Mouse (Mus musculus) B cell, adult 2 months (primary cell): ENCODE measurements around the gene Ten1.

Experiments used
- DNase-seq, 2 experiments: peaks; one replicate each; pipeline ENCODE4 v3.0.0; 2022

The Ten1 gene

GRCm38 (mm10) chr11:116197584-116197906, 1.1 kb upstream of the Ten1 start:
- no peak for DNase-seq

GRCm38 (mm10) chr11:116198132-116198531, 523 bp upstream of the Ten1 start:
- DNase-seq, result no peak

- DNase-seq, result no peak
Observed at GRCm38 (mm10) chr11:116201151-116201550, 2.5 kb downstream of the Ten1 start.

- DNase-seq, result no peak
Observed at GRCm38 (mm10) chr11:116203150-116203549, 4.5 kb downstream of the Ten1 start.

- DNase-seq, result no peak
Observed at GRCm38 (mm10) chr11:116206678-116207077, 8.0 kb downstream of the Ten1 start.

GRCm38 (mm10) chr11:116208660-116209059, 10.0 kb downstream of the Ten1 start:
- no peak for DNase-seq

- DNase-seq, result no peak
Observed at GRCm38 (mm10) chr11:116209257-116209656, 10.6 kb downstream of the Ten1 start.

- no peak for DNase-seq
Observed at GRCm38 (mm10) chr11:116210696-116211095, 12.0 kb downstream of the Ten1 start.

GRCm38 (mm10) chr11:116212847-116213246, 14.2 kb downstream of the Ten1 start:
- DNase-seq, result no peak

GRCm38 (mm10) chr11:116213877-116214510, 15.3 kb downstream of the Ten1 start:
- no peak for DNase-seq

GRCm38 (mm10) chr11:116215181-116215580, 16.5 kb downstream of the Ten1 start:
- DNase-seq, result peak; percentile 50 to 60

GRCm38 (mm10) chr11:116215991-116216390, 17.3 kb downstream of the Ten1 start:
- DNase-seq, result no peak

GRCm38 (mm10) chr11:116216549-116216948, 17.9 kb downstream of the Ten1 start:
- DNase-seq, result no peak

- no peak for DNase-seq
Observed at GRCm38 (mm10) chr11:116218263-116218662, 19.6 kb downstream of the Ten1 start.

GRCm38 (mm10) chr11:116218737-116219400, 20.2 kb downstream of the Ten1 start:
- DNase-seq, result no peak

- DNase-seq, result peak; percentile 62 to 64
Observed at GRCm38 (mm10) chr11:116219885-116220284, 21.2 kb downstream of the Ten1 start.

- no peak for DNase-seq
Observed at GRCm38 (mm10) chr11:116221931-116222739, 23.5 kb downstream of the Ten1 start.

- DNase-seq, result no peak
Observed at GRCm38 (mm10) chr11:116222740-116223059, 24.0 kb downstream of the Ten1 start.

- DNase-seq, result peak; percentile 93
Observed at GRCm38 (mm10) chr11:116226414-116226813, 27.8 kb downstream of the Ten1 start.

GRCm38 (mm10) chr11:116228699-116229098, 30.0 kb downstream of the Ten1 start:
- no peak for DNase-seq

GRCm38 (mm10) chr11:116232427-116232826, 33.8 kb downstream of the Ten1 start:
- no peak for DNase-seq

- no peak for DNase-seq
Observed at GRCm38 (mm10) chr11:116234901-116235300, 36.2 kb downstream of the Ten1 start.

GRCm38 (mm10) chr11:116237742-116238395, 39.2 kb downstream of the Ten1 start, which contains the start of gene Evpl:
TSS of gene Evpl (minus strand) at chr11:116238077.
- peak in 1 of 2 experiments; percentile 27 for DNase-seq
